Mouse (Mus musculus): Measurements from ENCODE around the gene Sf3a1.

DNA sequence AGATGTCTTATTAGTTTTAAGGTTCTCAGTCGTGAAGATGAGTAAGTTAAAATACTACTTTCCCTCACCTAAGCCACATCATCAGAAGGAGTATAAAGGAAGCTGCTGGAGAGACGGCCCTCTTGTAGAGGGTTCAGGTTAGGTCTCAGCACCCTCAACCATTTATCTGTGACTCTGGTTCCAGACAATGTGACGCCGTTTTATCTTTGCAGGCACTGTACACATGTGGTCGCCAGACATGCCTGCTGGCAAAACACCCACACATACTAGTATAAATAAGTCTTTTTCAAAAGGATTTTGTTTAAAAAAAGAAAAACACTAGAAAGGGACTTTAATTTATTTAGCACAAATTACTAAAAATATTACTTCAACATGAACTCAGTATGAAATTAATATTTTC, 4.5 kb upstream of the Sf3a1 start:
- TF ChIP-seq CTCF (IDR thresholded peaks at IDR 0.05; ENCODE audit: borderline replicate concordance, insufficient read depth, low read depth, low read length) (no peak), POLR2A (IDR thresholded peaks at IDR 0.05; ENCODE audit: borderline replicate concordance, insufficient read depth, low read length) (no peak)

Data from cerebellum, adult 2 months (tissue).